ENCODE assay signal across 19 mouse cellular contexts in genomic region chr6:90799116-90799515, GRCm38 (mm10).
DNase-seq lines count a peak whose midpoint lies in the region; ATAC-seq and TF ChIP-seq lines count a peak whose summit lies in the region.
"Had no signal": no experiment of that assay in that cellular context is flagged by ENCODE, and none has a peak within 500 bp of the region (broad histone marks: within the 10 kb centered on the region; RNA-seq: fewer than 3 reads in every experiment).

No protein-coding gene starts in this region.

- no peak overlapping the region for H3K4me2 ChIP-seq in hindbrain, postnatal 0 days (ENCODE audit: low read depth, low read length)
- H3K4me2 ChIP-seq in hindbrain, embryonic 14.5 days (replicated peaks), result no peak overlapping the region
- H3K4me2 ChIP-seq in intestine, postnatal 0 days (replicated peaks; ENCODE audit: low read depth), result no peak overlapping the region
- H3K4me2 ChIP-seq: intestine, embryonic 15.5 days; limb, embryonic 13.5 days; midbrain, embryonic 11.5 days had no signal

- H3K9ac ChIP-seq in hindbrain, postnatal 0 days (replicated peaks; ENCODE audit: low read length), result no peak overlapping the region
- H3K9ac ChIP-seq in hindbrain, embryonic 14.5 days, result no peak overlapping the region
- H3K9ac ChIP-seq in intestine, postnatal 0 days (ENCODE audit: low read depth, low read length), result no peak overlapping the region
- H3K9ac ChIP-seq: intestine, embryonic 15.5 days; limb, embryonic 13.5 days; liver, postnatal 0 days had no signal

- DNase-seq in adrenal gland, postnatal 25 days, result peak; percentile 12
- no peak for DNase-seq in adrenal gland, adult 18-20 months (ENCODE audit: low spot score in 2 of 2)
- peak; percentile 45 for DNase-seq in hindbrain, postnatal 0 days (ENCODE audit: low spot score)
- no peak for DNase-seq in hindbrain, embryonic 14.5 days (ENCODE audit: low spot score)
- peak; percentile 99 for DNase-seq in cerebellum, adult 9-11 months
- DNase-seq in layer of hippocampus, adult 9-11 months, result peak; percentile 84
- DNase-seq in lung, adult 2 months, result no peak
- DNase-seq: liver, postnatal 0 days; lung, postnatal 36 days; right cerebral cortex, adult 18-20 months; thymus, postnatal 14 days had no signal

- TF ChIP-seq POLR2A in lung, adult 2 months (IDR thresholded peaks at IDR 0.05; ENCODE audit: borderline replicate concordance, extremely low read depth, low read depth, low read length), result no peak

- H3K4me1 ChIP-seq in hindbrain, postnatal 0 days (ENCODE audit: insufficient read depth, low read length), result peaks cover 19% of the 10 kb centered on the region
- peaks cover 13% of the 10 kb centered on the region for H3K4me1 ChIP-seq in hindbrain, embryonic 14.5 days (replicated peaks; ENCODE audit: control insufficient read depth, insufficient read depth, low read length)
- H3K4me1 ChIP-seq in intestine, postnatal 0 days (replicated peaks; ENCODE audit: control insufficient read depth, insufficient read depth, low read length), result no peaks in the 10 kb centered on the region
- H3K4me1 ChIP-seq in lung, adult 2 months (ENCODE audit: control insufficient read depth, insufficient read depth, low read length), result no peaks in the 10 kb centered on the region; the same call in 1 of the 2 replicates
- H3K4me1 ChIP-seq: forebrain, embryonic 10.5 days; intestine, embryonic 15.5 days; limb, embryonic 13.5 days had no signal

- H3K9me3 ChIP-seq in hindbrain, postnatal 0 days (ENCODE audit: low read length), result no peaks in the 10 kb centered on the region
- no peaks in the 10 kb centered on the region for H3K9me3 ChIP-seq in hindbrain, embryonic 14.5 days (ENCODE audit: control insufficient read depth, low read length)
- no peaks in the 10 kb centered on the region for H3K9me3 ChIP-seq in intestine, postnatal 0 days (ENCODE audit: control insufficient read depth)
- H3K9me3 ChIP-seq: forebrain, embryonic 10.5 days; intestine, embryonic 15.5 days; limb, embryonic 13.5 days had no signal

- H3K4me3 ChIP-seq in hindbrain, postnatal 0 days (ENCODE audit: low read length), result no peak overlapping the region
- no peak overlapping the region for H3K4me3 ChIP-seq in hindbrain, embryonic 14.5 days (replicated peaks; ENCODE audit: low read length)
- H3K4me3 ChIP-seq in intestine, postnatal 0 days (ENCODE audit: low read depth, low read length), result no peak overlapping the region
- H3K4me3 ChIP-seq in lung, adult 2 months (replicated peaks; ENCODE audit: extremely low read depth, low read depth, low read length), result no peak overlapping the region
- H3K4me3 ChIP-seq: forebrain, embryonic 10.5 days; intestine, embryonic 15.5 days; limb, embryonic 13.5 days had no signal

- WGBS in hindbrain, postnatal 0 days, result 47% methylated on average over 1 of the region's 1 CpGs
- WGBS in hindbrain, embryonic 14.5 days, result 74% methylated on average over 1 of the region's 1 CpGs
- 94% methylated on average over 1 of the region's 1 CpGs for WGBS in intestine, postnatal 0 days
- 92% methylated on average over 1 of the region's 1 CpGs for WGBS in lung, adult 2 months

- H3K27ac ChIP-seq in hindbrain, postnatal 0 days, result 0 out of 2 replicates have a peak overlapping the region, but pooled peaks have one; percentile 20
- no peak overlapping the region for H3K27ac ChIP-seq in hindbrain, embryonic 14.5 days
- no peak overlapping the region for H3K27ac ChIP-seq in intestine, postnatal 0 days (ENCODE audit: low read depth, low read length)
- H3K27ac ChIP-seq: forebrain, embryonic 10.5 days; intestine, embryonic 15.5 days; kidney, postnatal 0 days; limb, embryonic 13.5 days; stomach, postnatal 0 days had no signal

- H3K36me3 ChIP-seq in hindbrain, postnatal 0 days (ENCODE audit: insufficient read depth, low read length), result no peaks in the 10 kb centered on the region
- no peaks in the 10 kb centered on the region for H3K36me3 ChIP-seq in hindbrain, embryonic 14.5 days (replicated peaks; ENCODE audit: control insufficient read depth, insufficient read depth)
- no peaks in the 10 kb centered on the region for H3K36me3 ChIP-seq in intestine, postnatal 0 days (ENCODE audit: control insufficient read depth, insufficient read depth)
- H3K36me3 ChIP-seq: forebrain, embryonic 10.5 days; intestine, embryonic 15.5 days; limb, embryonic 13.5 days had no signal

- no peak for ATAC-seq in hindbrain, postnatal 0 days
- ATAC-seq in hindbrain, embryonic 14.5 days (ENCODE audit: low FRiP score), result no peak
- ATAC-seq in intestine, postnatal 0 days, result no peak
- ATAC-seq: activated CD4-positive, CD25-positive, alpha-beta regulatory T cell, adult 4 months; intestine, embryonic 15.5 days; liver, postnatal 0 days had no signal

- TF ChIP-seq CTCF in hindbrain, postnatal 0 days (IDR thresholded peaks at IDR 0.05; ENCODE audit: low read depth), result no peak
- no peak for TF ChIP-seq CTCF in intestine, postnatal 0 days (IDR thresholded peaks at IDR 0.05; ENCODE audit: low read depth)
- no peak for TF ChIP-seq CTCF in lung, adult 2 months (IDR thresholded peaks at IDR 0.05; ENCODE audit: insufficient read depth, low read length)

- H3K27me3 ChIP-seq in hindbrain, postnatal 0 days (ENCODE audit: insufficient read depth, low read length), result no peaks in the 10 kb centered on the region
- no peaks in the 10 kb centered on the region for H3K27me3 ChIP-seq in hindbrain, embryonic 14.5 days (ENCODE audit: control insufficient read depth, insufficient read depth, low read length)
- H3K27me3 ChIP-seq in intestine, postnatal 0 days (replicated peaks; ENCODE audit: control insufficient read depth, insufficient read depth, low read length), result no peaks in the 10 kb centered on the region
- H3K27me3 ChIP-seq: intestine, embryonic 15.5 days; limb, embryonic 13.5 days had no signal

Comparison
In these comparisons a context has a peak if more than half of its experiments do, and no peak if none do; other contexts are left out.
1. DNase-seq: peak in adrenal gland, postnatal 25 days (single experiment), hindbrain, postnatal 0 days (single experiment), cerebellum, adult 9-11 months (single experiment) and layer of hippocampus, adult 9-11 months (single experiment); none in adrenal gland, adult 18-20 months (0 of 2), hindbrain, embryonic 14.5 days (single experiment) and lung, adult 2 months (single experiment).